Mouse (Mus musculus) thymus, postnatal 14 days (tissue): ENCODE measurements around the gene Coro6.

ENCODE experiments used
- DNase-seq: peaks from one replicate; pipeline ENCODE4 v3.0.0; 2021

Gene Coro6

DNA sequence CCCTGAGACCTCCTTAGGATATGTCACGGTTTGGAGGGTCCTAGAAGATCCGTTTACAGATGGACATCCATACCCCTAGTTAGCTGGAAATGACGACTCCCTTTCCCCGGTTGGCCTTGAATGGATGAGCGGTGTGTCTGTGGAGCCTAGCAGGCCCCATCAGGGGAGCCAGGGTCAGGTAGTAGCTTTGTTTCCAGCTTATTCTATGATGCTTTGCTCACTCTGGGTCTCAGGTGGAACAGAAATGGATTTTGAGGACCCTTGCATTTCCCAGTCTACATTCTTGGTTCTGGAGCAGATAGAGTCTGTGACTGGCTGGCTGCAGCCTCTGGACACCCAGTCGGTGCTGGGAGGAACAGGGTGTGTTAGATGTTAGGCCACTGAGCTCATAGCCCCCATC is 32.6 kb downstream of the Coro6 start:
- no peak for DNase-seq

DNA sequence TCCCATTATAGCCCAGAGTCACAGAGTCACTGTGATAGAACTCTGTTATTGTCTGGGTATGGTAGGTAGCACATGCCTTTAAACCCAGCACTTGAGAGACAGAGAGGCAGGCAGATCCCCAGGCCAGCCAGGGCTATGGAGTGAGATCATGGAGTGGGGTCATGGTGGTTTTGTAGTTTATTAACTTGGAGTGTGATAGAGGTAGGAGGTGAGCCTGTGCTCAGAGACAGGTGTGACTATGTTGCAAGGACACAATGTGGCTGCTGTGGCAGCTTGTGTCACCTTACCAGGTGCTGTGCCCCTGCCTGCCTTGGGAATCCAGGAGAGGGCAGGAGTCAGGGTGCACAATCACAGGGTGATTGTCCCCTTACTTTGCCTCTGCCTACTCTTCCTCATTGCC is 33.3 kb downstream of the Coro6 start:
- DNase-seq = no peak

DNA sequence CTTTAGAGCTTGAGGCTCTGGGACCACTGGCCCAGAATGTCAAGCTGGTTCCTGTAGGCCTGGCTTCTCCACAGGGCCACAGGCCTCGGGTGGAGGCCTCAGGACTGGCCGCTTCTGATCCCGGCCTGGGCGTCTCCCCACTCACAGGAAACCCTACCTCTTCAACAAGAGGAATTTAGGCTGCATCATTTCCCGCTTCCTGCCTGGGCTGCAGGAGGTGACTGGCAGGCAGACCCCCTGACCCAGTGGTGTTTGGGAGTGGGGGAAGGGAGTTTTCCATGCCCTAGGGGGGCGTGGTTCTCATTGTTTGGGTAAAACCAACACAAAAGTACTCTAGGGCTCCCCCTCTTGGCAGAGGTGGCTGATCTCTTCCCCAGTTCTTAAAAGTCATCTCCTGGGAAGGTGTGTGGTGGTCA is 35.1 kb downstream of the Coro6 start:
- peak; percentile 80 for DNase-seq

DNA sequence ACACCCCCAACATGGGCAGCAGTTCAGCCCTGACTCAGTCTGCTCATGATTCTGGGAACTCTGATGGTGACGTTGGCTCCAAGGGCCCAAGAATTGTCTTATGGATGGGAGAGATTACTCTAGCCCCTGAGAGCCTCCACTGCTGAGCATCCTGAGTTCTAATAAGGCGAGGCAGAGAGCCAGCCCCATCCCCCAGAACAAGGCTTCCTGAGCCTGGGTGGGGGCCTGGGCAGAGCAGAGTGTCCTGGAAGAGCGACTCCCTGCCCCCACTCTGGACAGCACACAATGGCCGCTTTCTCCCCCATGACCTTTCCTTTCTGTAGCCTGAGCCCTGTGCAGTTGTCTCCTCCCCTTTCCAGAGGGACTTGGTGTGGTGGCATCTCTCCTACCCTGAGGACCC is 35.6 kb downstream of the Coro6 start:
- DNase-seq = no peak

DNA sequence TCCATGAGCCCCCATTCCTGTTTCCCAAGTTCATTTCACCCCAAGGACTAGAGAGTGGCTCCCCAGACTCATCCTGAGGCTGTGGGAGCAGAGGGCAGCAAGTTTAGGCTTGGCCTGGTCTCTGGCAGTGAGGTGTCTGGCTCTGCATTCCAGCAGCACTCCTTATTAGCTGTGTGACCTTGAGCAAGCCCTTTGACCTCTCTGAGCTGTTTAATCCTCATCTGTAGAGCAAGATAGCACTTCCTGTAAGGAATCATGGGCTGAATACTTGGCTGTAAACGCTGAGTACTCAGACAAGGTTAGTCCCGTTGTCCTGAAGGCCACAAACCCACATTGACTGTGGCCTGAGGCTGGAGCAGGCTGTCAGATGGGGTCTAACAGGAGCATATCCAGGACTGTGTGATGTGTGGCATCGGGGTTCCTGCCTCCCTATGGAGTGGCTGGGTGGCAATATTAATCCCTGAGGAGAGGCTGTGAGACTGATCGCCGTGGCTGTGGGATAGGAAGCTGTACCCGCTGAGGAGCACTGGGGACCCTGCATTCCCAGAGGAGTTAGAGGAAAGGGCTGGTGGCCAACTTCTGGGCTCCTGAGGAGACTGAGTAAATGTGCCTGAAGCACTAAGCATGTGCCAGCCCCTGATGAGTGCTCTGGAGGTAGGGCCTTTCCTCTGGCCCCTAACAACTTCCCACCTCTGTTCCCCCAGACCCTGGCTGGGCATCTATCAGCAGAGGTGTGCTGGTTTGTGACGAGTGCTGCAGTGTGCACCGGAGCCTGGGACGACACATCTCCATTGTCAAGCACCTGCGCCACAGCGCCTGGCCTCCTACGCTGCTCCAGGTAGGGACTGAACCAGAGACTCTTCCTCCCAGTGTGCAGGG is 36.3 kb downstream of the Coro6 start:
- no peak for DNase-seq

DNA sequence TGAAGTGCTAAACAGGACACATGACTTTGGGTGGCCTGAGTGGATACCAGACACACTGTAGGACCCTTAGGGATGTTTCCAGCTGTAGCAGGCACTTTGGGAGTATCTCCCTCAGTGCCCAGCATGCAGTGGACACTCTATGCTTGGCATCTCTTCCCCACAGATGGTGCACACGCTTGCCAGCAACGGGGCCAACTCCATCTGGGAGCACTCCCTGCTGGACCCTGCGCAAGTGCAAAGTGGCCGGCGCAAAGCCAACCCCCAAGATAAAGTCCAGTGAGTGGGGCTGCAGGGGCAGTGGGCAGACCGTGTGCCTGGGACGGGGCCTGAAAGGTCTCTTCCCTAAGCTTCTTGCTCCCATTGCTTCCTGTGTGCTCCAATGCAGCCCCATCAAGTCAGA is 37.1 kb downstream of the Coro6 start:
- no peak for DNase-seq

DNA sequence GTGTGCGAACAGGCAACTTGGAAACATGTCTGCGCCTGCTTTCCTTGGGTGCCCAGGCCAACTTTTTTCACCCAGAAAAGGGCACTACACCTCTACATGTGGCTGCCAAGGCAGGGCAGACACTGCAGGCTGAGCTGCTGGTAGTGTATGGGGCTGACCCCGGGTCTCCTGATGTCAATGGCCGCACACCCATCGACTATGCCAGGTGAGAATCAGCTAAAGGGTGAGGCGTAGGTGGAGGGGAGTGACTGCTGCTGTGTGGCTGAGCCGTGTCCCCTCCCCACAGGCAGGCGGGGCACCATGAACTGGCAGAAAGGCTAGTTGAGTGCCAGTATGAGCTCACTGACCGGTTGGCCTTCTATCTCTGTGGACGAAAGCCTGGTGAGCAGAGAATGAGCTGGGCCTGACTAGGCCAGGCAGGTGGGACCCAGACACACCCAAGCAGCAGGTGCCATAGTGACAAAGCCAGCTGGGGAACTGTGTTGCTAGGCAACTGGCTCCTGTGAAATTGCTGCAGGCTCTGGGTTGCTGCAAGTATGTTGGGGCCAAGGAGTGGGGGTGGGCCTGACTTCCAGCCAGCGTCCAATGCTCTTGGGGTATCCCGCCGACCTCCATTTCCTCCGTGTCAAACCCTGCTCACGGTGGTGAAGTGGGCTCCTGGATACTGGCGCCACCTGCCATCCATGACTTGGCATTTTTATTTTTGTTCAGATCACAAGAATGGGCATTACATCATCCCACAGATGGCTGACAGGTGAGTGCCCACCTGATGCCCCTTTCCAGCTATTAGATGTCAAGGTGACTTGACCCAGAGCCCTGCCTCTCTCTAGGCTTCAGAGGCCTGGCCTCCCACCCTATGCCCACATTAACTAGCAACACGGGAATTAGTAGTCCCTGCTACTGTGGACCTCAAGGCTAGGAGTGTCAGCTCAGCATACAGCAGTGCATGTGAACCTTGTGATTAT is 38.4 kb downstream of the Coro6 start:
- DNase-seq = peak; percentile 26

DNA sequence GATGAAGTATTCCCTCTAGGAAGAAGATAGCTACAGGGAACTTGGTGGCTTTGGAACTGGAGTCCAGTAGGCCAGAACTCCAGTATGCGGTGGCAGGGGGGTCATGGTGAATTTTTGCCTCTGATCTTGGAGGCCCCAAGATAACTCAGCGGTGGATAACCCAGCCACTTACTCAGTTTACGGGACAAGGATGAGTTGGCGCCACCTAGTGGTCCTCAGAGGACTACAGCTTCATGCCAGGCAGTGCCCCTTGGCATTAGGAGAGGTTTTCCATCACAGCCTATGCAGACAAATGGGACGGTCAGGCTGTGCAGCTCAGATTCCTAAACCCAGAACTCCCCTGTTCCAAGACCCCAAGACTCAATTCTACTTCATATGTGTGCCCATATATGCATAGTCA is 39.2 kb downstream of the Coro6 start:
- DNase-seq = peak; percentile 81

DNA sequence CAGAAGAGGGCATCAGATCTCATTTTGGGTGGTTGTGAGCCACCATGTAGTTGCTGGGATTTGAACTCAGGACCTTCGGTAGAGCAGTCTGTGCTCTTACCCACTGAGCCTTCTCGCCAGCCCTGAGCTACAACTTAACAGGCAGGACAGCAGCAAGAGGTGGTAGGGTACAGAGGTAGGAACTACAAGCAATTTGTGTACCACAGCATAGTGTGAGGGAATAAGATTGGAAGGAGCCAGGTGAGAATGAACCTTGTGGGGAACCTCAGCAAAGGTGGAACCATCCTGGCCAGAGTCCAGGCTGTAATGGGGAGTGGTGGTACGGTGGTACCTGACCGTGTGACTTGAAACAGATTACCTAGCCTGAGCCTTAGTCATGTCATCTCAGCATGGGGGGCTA is 39.8 kb downstream of the Coro6 start:
- no peak for DNase-seq

DNA sequence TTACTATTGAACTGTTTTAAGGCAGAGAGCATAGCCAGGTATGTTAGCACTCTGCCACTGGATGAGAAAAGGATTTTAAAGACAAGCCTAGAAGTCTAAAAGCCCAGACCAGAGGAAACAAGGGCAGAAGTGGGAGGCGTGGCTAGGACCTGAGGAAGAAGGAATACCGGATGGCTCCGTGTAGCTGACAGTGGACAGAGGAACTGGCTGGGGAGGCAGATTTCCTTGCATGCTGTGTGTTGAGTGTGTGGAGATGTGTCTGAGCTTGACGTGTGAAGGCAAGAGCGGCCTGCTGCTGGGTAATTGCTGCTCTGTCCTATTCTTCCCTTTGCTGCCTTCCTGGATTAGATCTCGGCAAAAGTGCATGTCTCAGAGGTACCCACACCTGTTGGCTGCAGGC is 40.3 kb downstream of the Coro6 start:
- DNase-seq = no peak

DNA sequence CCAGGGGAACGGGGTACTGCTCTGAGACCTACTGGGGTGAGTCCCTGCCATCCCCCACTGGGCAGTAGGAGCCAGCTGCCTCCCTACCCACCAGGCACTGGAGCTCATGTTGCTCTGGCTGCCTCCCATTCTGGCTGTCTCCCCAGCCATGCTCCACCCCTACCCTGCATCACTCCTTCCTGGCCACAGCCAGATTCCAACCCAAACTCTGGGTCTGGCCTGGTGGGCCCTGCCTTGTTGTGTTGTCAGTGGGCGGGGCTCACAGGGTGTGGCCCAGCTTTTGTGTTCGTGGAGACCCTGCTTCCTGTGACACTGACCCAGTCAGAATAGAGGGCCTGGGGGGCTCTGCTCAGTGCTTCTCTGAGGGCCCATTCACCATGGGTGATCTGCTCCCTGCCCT is 41.3 kb downstream of the Coro6 start:
- no peak for DNase-seq

DNA sequence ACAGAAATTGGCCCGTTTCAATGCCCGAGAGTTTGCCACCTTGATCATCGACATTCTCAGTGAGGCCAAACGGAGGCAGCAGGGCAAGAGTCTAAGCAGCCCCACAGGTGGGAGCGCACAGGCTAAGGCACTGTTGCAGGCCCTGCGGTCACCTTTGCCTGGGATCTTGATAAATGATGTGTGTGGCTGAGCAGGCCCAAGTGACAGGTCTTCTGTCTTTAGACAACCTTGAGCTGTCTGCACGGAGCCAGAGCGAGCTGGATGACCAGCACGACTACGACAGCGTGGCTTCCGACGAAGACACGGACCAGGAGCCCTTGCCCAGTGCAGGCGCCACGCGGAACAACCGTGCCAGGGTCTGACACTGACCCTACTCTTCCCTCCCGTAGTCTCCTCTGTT is 42.2 kb downstream of the Coro6 start:
- no peak for DNase-seq

DNA sequence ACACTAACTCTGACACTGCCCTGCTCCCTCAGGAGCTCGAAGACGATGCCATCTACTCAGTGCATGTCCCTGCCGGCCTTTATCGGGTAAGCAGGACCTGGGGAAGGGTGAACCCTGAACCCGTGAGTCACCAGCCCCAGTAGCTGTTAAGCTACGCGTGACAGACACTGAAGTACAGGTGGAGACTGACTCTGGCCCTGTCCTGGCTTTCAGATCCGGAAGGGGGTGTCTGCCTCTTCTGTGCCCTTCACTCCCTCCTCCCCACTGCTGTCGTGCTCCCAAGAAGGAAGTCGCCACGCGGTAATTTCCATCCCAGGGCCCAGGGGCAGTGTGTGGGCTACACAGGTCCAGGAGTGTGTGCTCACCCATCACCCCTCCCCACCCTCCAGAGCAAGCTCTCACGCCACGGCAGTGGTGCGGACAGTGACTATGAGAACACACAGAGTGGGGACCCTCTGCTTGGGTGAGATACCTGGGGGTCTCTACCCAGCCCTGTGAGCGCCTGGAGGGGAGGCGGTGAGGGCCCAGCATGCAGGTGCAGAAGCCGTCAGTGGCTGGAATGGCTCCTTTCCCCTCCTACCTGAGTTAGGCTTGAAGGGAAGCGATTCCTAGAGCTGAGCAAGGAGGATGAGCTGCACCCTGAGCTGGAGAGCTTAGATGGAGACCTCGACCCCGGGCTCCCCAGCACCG is 43.2 kb downstream of the Coro6 start:
- no peak for DNase-seq

DNA sequence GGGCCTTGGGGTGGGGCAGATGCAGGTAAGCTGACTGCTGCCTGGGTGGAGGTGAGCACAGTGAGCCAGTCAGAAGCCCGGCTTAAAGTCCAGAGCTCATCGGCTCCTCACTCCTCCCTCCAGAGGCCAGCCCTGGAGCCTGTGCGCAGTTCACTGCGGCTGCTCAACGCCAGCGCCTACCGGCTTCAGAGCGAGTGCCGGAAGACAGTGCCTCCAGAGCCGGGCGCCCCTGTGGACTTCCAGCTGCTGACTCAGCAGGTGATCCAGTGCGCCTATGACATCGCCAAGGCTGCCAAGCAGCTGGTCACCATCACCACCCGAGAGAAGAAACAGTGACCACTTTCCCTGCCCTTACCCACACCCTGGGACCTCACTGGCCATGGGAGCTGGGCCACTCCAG is 44.1 kb downstream of the Coro6 start:
- no peak for DNase-seq

DNA sequence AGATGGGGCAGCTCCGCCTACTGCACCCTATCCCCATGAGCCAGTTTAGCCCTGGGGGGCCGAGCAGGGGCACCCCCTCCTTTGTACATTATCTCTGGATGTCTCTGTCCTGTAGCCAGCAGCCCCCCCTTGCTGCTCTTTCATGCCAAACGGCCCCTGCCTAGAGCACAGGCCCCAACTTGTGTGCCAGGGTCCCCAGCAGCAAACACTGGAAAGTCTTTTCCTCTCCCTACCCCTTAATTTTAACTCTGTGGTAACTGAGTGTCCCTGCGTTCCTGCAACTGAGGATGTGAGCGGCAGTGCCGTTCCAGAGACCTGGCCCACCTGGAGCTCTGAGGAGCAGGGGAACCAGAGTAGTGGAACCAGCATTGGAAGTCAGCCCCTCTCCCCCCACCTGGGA is 44.7 kb downstream of the Coro6 start:
- no peak for DNase-seq

DNA sequence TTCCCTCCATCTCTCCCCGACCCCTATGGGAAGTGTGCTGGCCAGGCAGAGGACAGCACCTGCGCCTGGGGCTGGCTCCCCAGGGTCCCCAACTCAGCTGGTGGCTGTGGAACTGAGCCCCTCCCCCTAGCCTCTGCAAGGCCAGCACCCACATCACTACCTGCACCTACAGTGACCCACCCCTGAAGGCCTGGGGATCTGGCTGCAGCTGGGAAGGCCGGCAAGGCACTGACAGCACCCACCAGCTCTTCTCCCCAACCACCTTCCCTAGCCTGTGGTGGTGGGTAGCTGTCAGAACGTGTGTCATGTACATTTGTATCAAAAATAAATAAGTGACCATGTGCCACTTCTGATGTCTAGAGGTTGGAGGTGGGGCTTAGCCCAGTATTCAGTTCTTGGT is 45.2 kb downstream of the Coro6 start:
- no peak for DNase-seq

DNA sequence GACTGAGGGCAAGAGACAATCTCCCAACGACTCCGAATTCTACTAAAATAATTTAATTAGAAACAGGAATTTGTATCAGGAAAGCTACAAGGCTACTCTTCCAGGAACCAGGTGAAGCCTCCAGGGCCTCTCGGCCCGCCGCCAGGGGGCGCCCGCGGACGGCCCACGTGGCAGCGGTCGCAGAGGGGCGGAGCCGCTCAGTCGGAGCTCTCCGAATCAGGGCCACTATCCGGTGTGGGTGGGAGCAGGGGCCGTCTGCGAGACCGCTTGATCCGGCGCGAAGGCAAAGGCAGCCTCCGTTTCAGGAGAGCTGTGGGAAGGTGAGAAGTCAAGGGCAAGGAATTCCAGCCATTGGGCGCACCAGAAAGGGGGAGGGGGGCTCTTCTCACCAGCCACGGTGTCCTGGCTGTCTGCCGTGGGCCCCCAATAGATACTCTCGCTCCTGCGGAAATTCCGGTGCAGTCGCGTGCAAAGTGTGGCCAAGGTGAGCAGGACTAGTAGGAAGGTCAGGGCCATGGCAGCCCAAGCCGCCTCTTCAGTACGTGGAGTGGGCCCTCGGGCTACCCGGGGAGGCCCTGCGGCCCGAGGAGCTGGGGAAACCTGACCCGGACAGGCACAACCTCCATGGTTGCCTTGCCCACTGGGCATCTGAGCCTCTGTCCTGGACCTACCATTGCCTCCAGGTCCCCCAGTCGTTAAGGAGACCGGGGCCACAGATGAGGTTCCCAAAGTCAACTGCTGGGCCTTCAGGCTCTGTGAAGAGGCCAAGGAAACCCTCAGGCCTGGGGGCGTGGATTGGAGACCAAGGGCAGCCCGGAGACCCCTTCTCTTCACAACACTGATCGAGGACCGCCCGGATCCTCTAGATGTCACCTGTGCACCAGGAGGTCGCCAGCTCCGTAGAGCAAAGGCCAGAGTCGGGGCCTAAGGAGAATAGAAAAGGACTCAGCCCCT is 46.1 kb downstream of the Coro6 start:
- peak; percentile 92 for DNase-seq

DNA sequence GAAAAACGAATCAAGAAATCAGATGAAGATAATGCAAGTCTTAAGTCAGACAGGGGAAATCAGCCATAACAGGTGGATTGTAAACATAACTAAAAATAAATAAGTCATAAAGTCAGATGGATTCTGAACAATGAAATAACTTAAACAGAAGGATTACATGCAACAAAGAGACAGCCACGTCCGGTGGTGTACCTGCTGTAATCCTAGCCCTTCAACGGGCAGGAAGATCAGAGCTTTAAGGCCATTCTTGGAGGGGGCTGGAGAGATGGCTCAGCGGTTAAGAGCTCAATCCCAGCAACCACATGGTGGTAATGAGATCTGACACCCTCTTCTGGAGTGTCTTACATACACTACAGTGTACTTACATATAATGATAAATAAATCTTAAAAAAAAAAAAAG is 49.1 kb downstream of the Coro6 start:
- no peak for DNase-seq

DNA sequence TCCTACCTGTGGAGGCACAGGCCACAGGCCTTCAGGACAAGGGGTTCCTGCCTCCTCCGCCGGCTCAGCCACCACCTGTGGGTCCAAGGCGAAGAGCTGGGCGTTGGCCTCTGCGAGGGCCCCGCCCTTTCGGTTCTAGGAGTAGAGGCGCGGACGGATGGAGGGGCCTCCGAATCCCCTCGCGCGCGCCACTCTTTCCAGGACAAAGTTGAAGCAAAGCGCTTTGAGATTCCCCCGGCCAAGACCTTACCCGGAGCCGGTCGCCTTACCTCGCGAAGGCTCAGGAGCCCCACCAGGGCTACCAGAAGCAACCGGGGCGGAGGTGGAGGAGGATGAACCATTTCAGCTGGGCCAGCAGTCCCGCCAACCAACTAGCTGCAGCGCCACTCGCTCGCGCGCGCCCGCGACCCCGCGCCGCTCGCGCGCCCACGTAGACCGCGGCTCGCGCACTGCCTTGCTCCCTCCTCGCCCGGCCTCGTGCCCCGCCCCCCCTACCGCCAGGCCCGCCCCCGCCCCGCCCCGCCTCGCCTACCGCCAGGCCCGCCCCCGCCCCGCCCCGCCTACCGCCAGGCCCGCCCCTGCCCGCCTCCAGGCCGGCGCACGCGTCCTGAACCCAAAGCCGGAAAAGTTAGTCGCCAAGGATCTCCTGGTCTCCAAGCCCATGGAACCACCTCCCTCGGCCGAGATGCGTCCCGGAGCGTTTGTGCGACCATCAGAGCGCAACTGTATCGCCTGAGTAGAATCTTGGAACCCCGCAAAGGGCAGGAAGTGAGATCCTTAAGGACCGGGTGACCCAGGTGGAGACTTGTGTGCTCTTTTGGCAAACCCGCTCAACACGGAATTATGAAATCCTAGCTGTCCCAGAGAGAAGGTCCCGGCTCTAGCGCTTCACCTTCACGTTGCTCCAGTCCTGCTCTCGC is 50.9 kb downstream of the Coro6 start:
- peak; percentile 91 for DNase-seq

DNA sequence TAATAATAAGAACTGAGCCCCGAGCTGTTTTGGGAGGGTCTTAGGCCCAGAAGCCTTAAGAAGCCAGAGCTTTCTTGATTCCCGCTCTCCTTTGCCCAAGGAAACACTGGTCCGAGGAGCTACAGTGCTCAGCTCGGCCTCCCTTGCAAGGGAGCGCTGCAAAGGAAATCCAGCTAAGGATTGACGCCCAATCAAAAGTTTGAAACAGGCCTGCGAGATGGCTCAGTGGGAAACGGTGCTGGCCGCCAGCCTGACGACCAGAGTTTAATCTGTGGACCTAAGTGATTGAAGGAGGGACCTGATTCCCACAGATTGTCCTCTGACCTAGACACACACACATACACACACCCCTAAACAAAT is 51.6 kb downstream of the Coro6 start:
- no peak for DNase-seq

DNA sequence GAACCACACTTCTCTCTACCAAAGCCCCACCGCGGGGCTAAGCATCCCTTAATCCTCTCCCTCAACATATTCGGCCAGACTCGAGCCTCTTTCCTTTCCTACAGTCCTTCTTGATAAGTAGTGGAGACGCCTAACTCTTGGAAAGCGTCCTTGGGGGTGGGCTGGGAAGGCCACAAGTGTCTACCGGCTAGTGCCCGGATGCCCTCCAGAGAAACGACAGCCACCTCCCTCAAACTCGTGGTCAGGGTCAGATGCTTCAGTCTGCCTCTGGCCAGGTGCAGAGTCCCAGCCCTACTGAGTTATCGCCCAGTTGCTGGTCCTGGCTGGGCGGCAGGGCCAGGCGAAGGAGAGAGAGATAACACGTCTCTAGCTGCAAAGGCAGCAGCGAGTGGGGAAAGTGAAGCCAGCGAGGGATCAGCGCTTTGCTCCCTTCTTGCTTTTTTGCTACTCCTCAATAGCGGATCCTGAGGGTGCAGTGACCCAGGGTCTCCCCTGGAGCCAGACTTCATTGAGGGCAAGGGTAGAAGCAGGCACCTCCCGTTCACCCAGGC is 52.1 kb downstream of the Coro6 start:
- no peak for DNase-seq
